Mouse (Mus musculus): ENCODE measurements around the gene Tex13c2. TPM values are rescaled to one million over a fixed set of nuclear protein-coding genes. Genes with fewer than 3 reads are reported as not detected.

Tex13c2 gene
- not detected in 2 replicates for polyA plus RNA-seq (2015; fragmentation: Nextera tagmentation; extraction: Ambion mirVana)

DNA sequence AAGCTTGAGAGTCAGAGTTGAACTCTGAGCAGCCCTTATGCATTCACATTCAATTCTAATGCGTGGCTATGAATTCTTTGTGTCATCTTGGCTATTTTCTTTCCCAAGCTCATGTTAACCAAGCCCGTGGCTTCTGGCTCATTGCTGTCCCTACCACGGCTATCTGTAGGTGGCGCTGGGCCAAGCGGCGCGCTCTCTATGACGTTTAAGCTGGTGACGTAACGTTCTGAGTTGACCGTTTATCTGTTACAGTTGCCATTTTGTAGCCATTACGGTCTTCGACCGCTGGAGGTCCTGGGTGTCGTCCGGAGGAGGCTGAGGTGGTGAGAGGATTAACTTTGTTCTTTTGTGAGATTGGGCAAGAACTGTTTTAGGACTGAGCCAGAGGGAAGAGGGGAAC, at the start of gene Tex13c2:
Gene Tex13c2, plus strand, starts transcription at position 246 of the 400 bp plus-strand sequence.
- Histone ChIP-seq H3K27ac (ENCODE audit: low read length) (no peak within 1 kb of the TSS), H3K9me3 (ENCODE audit: control insufficient read depth, low read length) (no peaks in the 10 kb centered on the region), H3K4me3 (ENCODE audit: low read length) (no peak within 1 kb of the TSS), H3K4me2 (ENCODE audit: low read depth, low read length) (no peak within 1 kb of the TSS), H3K27me3 (replicated peaks; ENCODE audit: control insufficient read depth, insufficient read depth, low read length) (no peaks in the 10 kb centered on the region), H3K36me3 (ENCODE audit: control insufficient read depth, insufficient read depth, low read length) (no peaks in the 10 kb centered on the region), H3K4me1 (ENCODE audit: control insufficient read depth, insufficient read depth, low read length) (no peaks in the 10 kb centered on the region), H3K9ac (ENCODE audit: low read depth, low read length) (no peak within 1 kb of the TSS)
- no peak for ATAC-seq
- 92% methylated on average over 16 of the region's 16 CpGs for WGBS

GRCm38 (mm10) chrX:42450305-42450704, 39.2 kb upstream of the Tex13c2 start:
- Histone ChIP-seq H3K9me3 (ENCODE audit: control insufficient read depth, low read length) (no peaks in the 10 kb centered on the region), H3K27ac (ENCODE audit: low read length) (no peak overlapping the region), H3K4me3 (ENCODE audit: low read length) (no peak overlapping the region), H3K27me3 (replicated peaks; ENCODE audit: control insufficient read depth, insufficient read depth, low read length) (no peaks in the 10 kb centered on the region), H3K4me1 (ENCODE audit: control insufficient read depth, insufficient read depth, low read length) (no peaks in the 10 kb centered on the region), H3K36me3 (ENCODE audit: control insufficient read depth, insufficient read depth, low read length) (no peaks in the 10 kb centered on the region), H3K4me2 (ENCODE audit: low read depth, low read length) (no peak overlapping the region), H3K9ac (ENCODE audit: low read depth, low read length) (no peak overlapping the region)
- WGBS: 82% methylated on average over 1 of the region's 1 CpGs
- ATAC-seq: no peak

DNA sequence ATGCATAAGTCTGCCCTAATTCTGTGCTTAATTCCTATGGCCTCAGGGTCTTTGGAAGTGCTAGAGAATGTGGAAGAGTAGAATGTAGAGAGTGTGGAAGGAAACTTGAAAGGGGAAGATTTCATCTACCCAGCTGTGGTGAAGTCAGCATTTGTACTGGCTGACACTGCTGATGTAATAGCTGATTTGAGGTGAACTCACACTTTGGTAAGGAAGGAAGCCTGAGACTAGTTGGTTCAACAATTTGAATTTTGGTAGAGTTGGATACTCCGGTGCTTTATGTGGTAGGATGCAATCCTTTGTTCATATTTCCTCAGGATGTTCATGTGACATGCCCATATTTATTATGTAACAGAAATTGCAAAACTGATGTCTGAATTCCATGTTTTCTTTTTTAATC, 36.5 kb upstream of the Tex13c2 start:
- Histone ChIP-seq H3K9me3 (ENCODE audit: control insufficient read depth, low read length) (no peaks in the 10 kb centered on the region), H3K4me1 (ENCODE audit: control insufficient read depth, insufficient read depth, low read length) (no peaks in the 10 kb centered on the region), H3K4me3 (ENCODE audit: low read length) (no peak overlapping the region), H3K27me3 (replicated peaks; ENCODE audit: control insufficient read depth, insufficient read depth, low read length) (no peaks in the 10 kb centered on the region), H3K27ac (ENCODE audit: low read length) (no peak overlapping the region), H3K4me2 (ENCODE audit: low read depth, low read length) (no peak overlapping the region), H3K9ac (ENCODE audit: low read depth, low read length) (no peak overlapping the region), H3K36me3 (ENCODE audit: control insufficient read depth, insufficient read depth, low read length) (no peaks in the 10 kb centered on the region)
- ATAC-seq: no peak
- WGBS: 90% methylated on average over 1 of the region's 1 CpGs

DNA sequence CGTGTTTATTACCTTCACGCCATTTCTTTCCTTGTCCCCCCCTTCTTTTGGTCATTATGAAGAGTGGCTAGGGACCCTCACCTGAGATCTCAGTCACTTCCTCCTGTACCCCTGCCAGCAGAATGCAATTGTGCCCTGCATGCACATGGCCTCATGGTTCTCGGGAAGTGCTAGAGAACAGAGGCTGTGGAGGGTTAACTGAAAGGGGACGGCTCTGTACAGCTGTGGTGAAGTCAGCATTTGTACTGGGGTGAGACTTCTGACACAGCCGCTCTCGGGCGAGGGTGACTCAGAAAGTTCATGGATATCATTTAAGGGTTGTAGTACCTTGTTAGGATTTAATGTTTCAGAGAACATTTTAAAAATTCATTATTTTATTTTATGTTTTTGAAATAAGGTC, 35.0 kb upstream of the Tex13c2 start:
- no peak for ATAC-seq
- Histone ChIP-seq H3K4me2 (ENCODE audit: low read depth, low read length) (no peak overlapping the region), H3K4me1 (ENCODE audit: control insufficient read depth, insufficient read depth, low read length) (no peaks in the 10 kb centered on the region), H3K9me3 (ENCODE audit: control insufficient read depth, low read length) (no peaks in the 10 kb centered on the region), H3K4me3 (ENCODE audit: low read length) (no peak overlapping the region), H3K27ac (ENCODE audit: low read length) (no peak overlapping the region), H3K36me3 (ENCODE audit: control insufficient read depth, insufficient read depth, low read length) (no peaks in the 10 kb centered on the region), H3K27me3 (replicated peaks; ENCODE audit: control insufficient read depth, insufficient read depth, low read length) (no peaks in the 10 kb centered on the region), H3K9ac (ENCODE audit: low read depth, low read length) (no peak overlapping the region)
- 71% methylated on average over 7 of the region's 7 CpGs for WGBS

DNA sequence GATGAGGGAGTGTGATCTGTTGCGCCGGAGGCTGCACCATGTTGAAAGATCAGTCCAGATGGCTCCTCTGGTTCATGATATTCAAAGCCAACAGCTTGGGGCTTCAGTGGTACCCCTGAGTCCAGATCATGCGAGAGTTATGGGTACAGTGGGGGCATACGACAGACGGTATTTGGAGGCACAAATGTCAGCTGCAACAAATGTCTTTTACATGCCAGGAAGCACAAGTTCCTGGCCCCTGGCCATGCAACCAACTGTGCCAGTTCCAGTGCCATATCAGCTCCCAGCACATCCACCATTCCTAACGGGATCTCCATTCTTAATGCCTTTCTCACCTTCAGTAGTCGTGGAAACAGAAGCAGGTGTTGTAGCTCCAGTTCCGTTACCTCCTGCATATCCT, 845 bp downstream of the Tex13c2 start:
- no peak overlapping the region for H3K4me2 ChIP-seq (ENCODE audit: low read depth, low read length)
- H3K36me3 ChIP-seq (ENCODE audit: control insufficient read depth, insufficient read depth, low read length): no peaks in the 10 kb centered on the region
- no peak overlapping the region for H3K9ac ChIP-seq (ENCODE audit: low read depth, low read length)
- no peaks in the 10 kb centered on the region for H3K4me1 ChIP-seq (ENCODE audit: control insufficient read depth, insufficient read depth, low read length)
- no peak overlapping the region for H3K4me3 ChIP-seq (ENCODE audit: low read length)
- H3K9me3 ChIP-seq (ENCODE audit: control insufficient read depth, low read length): no peaks in the 10 kb centered on the region
- ATAC-seq: no peak
- H3K27ac ChIP-seq (ENCODE audit: low read length): no peak overlapping the region
- H3K27me3 ChIP-seq (replicated peaks; ENCODE audit: control insufficient read depth, insufficient read depth, low read length): no peaks in the 10 kb centered on the region
- WGBS: 94% methylated on average over 8 of the region's 8 CpGs

DNA sequence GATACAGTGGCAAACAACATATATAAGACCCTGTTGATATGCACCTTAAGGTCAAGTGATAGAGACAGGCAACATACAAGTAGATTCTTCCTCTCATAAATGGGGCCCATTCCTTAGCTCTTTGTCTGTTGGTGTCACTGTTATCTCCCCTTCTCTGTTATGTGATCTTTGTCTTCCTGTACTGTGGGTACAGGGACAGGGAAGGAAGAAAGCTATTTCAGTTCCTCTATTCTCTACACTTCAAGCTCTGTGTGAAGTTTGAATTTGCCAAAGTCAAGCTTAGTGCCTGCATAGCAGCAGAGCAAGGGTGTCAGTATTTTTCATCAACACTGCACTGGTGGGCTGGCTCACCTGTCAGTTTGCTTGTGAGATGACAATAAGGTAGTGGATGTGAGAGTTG, 11.0 kb downstream of the Tex13c2 start:
- no peaks in the 10 kb centered on the region for H3K9me3 ChIP-seq (ENCODE audit: control insufficient read depth, low read length)
- no peak overlapping the region for H3K4me2 ChIP-seq (ENCODE audit: low read depth, low read length)
- no peak overlapping the region for H3K9ac ChIP-seq (ENCODE audit: low read depth, low read length)
- ATAC-seq: no peak
- H3K27me3 ChIP-seq (replicated peaks; ENCODE audit: control insufficient read depth, insufficient read depth, low read length): no peaks in the 10 kb centered on the region
- H3K27ac ChIP-seq (ENCODE audit: low read length): no peak overlapping the region
- no peaks in the 10 kb centered on the region for H3K36me3 ChIP-seq (ENCODE audit: control insufficient read depth, insufficient read depth, low read length)
- H3K4me3 ChIP-seq (ENCODE audit: low read length): no peak overlapping the region
- no peaks in the 10 kb centered on the region for H3K4me1 ChIP-seq (ENCODE audit: control insufficient read depth, insufficient read depth, low read length)

GRCm38 (mm10) chrX:42502291-42503043, 13.0 kb downstream of the Tex13c2 start, which contains the start of gene Sh2d1a:
TSS of gene Sh2d1a (plus strand) at chrX:42502453.
- no peak within 1 kb of the TSS for H3K27ac ChIP-seq (ENCODE audit: low read length)
- WGBS: 76% methylated on average over 13 of the region's 13 CpGs
- H3K9ac ChIP-seq (ENCODE audit: low read depth, low read length): no peak within 1 kb of the TSS

GRCm38 (mm10) chrX:42511105-42511504, 21.6 kb downstream of the Tex13c2 start:
- no peaks in the 10 kb centered on the region for H3K4me1 ChIP-seq (ENCODE audit: control insufficient read depth, insufficient read depth, low read length)
- no peaks in the 10 kb centered on the region for H3K36me3 ChIP-seq (ENCODE audit: control insufficient read depth, insufficient read depth, low read length)
- no peaks in the 10 kb centered on the region for H3K27me3 ChIP-seq (replicated peaks; ENCODE audit: control insufficient read depth, insufficient read depth, low read length)
- H3K9me3 ChIP-seq (ENCODE audit: control insufficient read depth, low read length): no peaks in the 10 kb centered on the region
- ATAC-seq: no peak
- no peak overlapping the region for H3K27ac ChIP-seq (ENCODE audit: low read length)
- no peak overlapping the region for H3K4me3 ChIP-seq (ENCODE audit: low read length)
- H3K9ac ChIP-seq (ENCODE audit: low read depth, low read length): no peak overlapping the region
- WGBS: 91% methylated on average over 2 of the region's 2 CpGs
- H3K4me2 ChIP-seq (ENCODE audit: low read depth, low read length): no peak overlapping the region

More at GRCm38 (mm10) chrX:42502291-42503043, 13.0 kb downstream of the Tex13c2 start, which contains the start of gene Sh2d1a:
- no peaks in the 10 kb centered on the region for H3K36me3 ChIP-seq (ENCODE audit: control insufficient read depth, insufficient read depth, low read length)
- no peaks in the 10 kb centered on the region for H3K9me3 ChIP-seq (ENCODE audit: control insufficient read depth, low read length)
- no peak within 1 kb of the TSS for H3K4me3 ChIP-seq (ENCODE audit: low read length)
- ATAC-seq: no peak
- H3K27me3 ChIP-seq (replicated peaks; ENCODE audit: control insufficient read depth, insufficient read depth, low read length): no peaks in the 10 kb centered on the region
- no peaks in the 10 kb centered on the region for H3K4me1 ChIP-seq (ENCODE audit: control insufficient read depth, insufficient read depth, low read length)
- H3K4me2 ChIP-seq (ENCODE audit: low read depth, low read length): no peak within 1 kb of the TSS

DNA sequence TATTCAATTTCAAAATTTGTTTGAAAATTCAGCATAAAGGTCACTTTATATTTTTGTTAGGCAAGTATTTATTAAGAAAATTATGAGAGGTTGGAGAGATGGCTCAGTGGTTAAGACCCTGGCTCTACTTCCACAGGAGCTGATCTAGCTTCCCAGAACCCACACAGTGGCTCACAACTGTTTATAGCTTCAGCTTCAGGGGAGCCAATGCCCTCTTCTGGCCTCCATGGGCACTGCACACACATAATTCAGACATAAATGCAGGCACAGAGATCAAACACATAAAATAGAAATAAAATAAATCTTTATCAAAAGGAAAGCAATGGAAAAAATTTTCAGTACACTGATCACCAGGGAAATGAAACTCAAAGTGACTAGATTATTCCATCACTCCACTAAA, 23.1 kb downstream of the Tex13c2 start:
- Histone ChIP-seq H3K4me3 (ENCODE audit: low read length) (no peak overlapping the region), H3K9me3 (ENCODE audit: control insufficient read depth, low read length) (no peaks in the 10 kb centered on the region), H3K36me3 (ENCODE audit: control insufficient read depth, insufficient read depth, low read length) (no peaks in the 10 kb centered on the region), H3K27ac (ENCODE audit: low read length) (no peak overlapping the region), H3K4me2 (ENCODE audit: low read depth, low read length) (no peak overlapping the region), H3K4me1 (ENCODE audit: control insufficient read depth, insufficient read depth, low read length) (no peaks in the 10 kb centered on the region), H3K9ac (ENCODE audit: low read depth, low read length) (no peak overlapping the region), H3K27me3 (replicated peaks; ENCODE audit: control insufficient read depth, insufficient read depth, low read length) (no peaks in the 10 kb centered on the region)
- no peak for ATAC-seq

DNA sequence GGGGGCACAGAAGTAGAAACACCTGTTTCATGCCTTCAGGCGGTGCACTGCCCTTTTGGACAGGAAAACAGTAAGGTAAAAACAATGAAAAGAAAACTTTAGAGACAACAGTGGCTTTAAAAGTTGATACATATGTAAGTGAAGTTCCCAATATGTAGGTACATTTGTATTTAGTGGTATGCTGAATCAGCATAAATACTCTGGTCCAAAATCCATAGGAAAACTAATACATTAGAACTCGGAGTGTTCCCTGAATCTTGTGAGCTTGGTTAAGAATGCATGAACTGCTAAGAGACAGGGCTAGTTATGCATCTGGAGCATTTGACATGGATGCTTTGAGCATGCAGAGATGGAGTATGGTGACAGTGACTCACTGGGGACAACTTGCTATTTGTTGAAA, 33.4 kb downstream of the Tex13c2 start:
- Histone ChIP-seq H3K4me1 (ENCODE audit: control insufficient read depth, insufficient read depth, low read length) (no peaks in the 10 kb centered on the region), H3K4me3 (ENCODE audit: low read length) (no peak overlapping the region), H3K36me3 (ENCODE audit: control insufficient read depth, insufficient read depth, low read length) (no peaks in the 10 kb centered on the region), H3K27ac (ENCODE audit: low read length) (no peak overlapping the region), H3K9ac (ENCODE audit: low read depth, low read length) (no peak overlapping the region), H3K27me3 (replicated peaks; ENCODE audit: control insufficient read depth, insufficient read depth, low read length) (no peaks in the 10 kb centered on the region), H3K9me3 (ENCODE audit: control insufficient read depth, low read length) (no peaks in the 10 kb centered on the region), H3K4me2 (ENCODE audit: low read depth, low read length) (no peak overlapping the region)
- 82% methylated on average over 2 of the region's 2 CpGs for WGBS
- ATAC-seq: no peak
